Mouse (Mus musculus): ENCODE data around the gene Cldn10.

The Cldn10 gene

DNA sequence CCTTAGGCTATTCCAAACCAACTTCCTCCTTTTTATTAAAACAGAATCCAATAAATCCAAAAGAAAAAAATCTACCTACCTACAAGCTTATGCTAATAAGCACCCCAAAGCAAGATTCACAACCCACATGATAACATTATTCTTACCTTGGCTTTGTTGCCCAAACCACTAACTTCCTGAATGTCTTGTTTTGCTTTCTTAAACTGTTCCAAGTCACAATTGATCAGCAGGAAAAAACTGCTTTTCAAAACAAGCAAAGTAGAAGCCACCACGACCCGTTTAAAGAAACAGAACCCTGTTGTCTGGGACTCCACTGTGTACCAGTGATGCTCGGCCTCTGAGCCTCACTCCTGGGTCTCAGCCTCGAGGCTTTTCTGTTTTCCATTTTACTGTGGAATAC, 77.2 kb downstream of the Cldn10 start:
- DNase-seq (ENCODE audit: low read depth): no peak

DNA sequence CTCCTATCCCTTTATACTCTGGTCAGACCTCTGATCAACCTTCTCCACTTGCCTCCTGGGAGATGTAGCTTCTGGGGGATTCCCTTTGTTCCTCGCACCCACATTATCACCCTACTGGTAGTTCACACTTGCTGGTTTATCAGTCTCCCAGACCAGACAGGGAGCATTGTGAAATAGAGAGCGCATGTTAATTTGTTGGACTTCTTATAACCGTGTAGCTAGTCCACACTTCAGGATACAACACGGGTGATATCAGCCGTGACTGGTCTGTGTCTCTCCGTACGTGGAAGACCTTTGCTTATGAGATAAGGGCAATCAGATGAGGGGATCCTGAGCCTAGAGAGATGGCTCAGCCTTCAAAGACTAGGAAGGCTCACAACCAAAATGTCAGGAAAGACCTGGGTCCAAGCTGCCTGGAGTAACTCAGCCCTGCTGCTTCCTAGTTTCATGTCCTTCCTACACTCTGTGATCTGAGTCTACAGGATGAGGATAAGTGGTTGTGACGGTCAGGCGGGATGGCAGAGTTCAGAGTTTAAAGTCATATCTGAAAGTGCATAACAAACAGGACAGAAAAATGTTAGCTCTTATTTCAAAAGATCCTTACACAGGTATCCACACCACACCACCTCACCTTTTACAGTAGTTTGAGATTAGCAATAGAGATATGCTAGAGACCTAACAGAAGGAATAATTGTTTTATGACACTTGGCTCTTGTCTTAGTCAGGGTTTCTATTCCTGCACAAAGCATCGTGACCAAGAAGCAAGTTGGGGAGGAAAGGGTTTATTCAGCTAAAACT, 78.5 kb downstream of the Cldn10 start:
- no peak for DNase-seq (ENCODE audit: low read depth)

DNA sequence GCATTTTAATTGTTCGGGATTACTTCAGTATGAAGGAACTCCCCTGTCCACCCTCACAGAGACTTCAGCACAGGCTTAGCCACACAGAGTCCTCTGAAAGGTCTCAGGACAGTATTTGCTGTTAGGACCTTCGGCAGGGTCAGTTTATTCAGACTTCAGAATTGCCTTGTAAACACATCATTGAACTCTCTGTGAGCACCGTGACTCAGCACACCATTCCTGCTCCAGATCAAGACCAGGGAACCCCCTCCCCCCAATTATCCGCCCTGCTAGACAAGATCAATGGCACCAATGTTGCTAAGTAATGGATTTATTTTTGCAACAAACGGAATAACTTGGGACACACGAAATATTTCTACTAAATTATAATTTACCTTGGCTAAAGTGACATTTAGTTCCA, 79.7 kb downstream of the Cldn10 start:
- DNase-seq (ENCODE audit: low read depth): no peak

DNA sequence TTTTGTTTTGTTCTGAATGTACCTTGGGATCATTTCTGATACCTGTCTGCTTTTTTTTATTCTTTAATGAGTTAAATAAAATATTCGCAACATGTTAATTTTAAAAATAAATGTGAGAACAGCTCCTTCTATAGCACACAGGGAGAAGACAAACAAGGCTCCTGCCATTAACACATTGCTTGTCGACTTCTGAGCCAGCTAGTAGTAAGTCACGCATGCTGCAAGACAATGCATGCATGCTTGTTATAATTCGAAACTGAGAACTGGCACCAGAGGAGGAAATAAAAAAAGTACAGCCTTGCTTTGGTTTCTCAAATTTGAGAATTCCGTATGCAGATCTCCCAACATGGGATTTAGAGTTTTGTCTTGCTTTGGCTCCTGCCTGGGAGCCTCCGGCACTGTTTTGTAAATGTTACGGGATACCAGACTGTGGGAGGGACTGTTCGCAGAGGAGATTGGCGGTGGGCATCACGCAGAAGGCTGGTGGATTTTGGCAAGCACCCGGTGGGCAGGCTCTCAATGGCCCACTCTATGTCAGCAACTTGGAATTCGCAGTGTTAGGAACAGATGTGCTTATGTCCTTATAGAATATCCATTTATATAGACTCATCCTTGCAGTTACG, 80.5 kb downstream of the Cldn10 start:
- DNase-seq (ENCODE audit: low read depth): no peak

DNA sequence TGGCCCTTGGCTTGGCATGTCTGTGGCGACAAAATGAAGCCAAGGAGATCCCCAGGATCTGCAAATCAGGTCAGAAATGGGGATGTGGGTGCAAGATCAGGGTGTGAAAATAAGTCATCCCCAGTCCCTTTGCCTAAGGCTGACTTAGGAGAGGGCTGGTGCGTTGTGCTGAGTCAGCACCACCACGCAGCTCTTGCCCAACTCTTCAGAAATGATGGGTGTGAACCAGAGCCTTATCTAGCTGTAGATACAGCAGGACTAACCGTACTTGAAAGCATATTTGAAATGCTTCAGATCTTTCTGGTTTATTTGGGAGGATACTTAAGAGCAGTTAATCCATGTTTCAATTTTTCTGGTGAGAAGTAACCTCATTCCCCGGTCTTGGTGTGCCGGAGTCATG, 82.0 kb downstream of the Cldn10 start:
- no peak for DNase-seq (ENCODE audit: low read depth)

DNA sequence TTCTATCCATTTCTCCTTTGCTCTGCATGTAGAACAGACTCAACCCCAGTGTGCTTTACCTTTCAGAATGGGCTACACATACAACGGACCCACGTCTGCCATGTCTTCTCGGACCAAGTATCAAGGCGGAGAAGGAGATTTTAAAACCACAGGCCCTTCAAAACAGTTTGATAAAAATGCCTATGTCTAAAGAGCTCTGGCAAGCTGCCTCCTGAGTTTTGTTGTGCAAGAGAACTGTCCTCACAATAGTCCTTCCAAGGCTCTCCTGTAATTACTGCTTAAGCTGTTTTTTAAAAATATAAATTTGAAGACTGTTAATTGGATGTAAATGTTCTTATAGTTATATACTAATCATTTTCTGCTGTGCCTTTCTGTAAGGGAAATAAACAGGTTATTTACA, 86.4 kb downstream of the Cldn10 start:
- DNase-seq (ENCODE audit: low read depth): no peak

DNA sequence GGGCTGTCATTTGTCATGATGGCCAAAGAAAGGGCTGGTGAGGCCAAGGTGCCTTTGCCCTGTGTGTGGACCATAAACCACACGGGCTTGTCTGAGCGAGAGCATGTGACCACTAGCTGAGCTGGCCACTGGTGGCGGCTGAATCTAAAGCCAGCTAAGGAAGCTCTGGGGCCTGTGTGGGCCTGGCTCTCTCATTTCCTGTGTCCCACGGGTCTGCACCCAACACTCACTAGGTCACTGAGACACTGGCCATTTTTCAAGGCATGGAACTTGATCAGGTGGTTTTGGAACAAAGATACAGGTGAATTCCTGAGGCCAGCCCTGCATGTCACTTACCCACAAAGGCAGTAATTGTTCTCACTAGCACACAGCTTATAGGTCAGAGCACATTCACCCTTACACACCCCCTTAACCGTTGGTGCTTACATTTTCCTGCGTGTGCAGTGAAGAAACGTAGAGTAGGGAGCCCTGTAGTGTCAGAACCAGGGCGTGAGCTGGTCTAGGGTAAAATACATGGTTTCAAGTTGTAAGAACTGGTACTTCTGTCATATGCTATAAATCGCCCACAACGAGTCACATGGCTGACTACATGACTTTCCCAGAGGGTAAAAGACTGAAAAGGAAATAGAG, 87.2 kb downstream of the Cldn10 start:
- no peak for DNase-seq (ENCODE audit: low read depth)

DNA sequence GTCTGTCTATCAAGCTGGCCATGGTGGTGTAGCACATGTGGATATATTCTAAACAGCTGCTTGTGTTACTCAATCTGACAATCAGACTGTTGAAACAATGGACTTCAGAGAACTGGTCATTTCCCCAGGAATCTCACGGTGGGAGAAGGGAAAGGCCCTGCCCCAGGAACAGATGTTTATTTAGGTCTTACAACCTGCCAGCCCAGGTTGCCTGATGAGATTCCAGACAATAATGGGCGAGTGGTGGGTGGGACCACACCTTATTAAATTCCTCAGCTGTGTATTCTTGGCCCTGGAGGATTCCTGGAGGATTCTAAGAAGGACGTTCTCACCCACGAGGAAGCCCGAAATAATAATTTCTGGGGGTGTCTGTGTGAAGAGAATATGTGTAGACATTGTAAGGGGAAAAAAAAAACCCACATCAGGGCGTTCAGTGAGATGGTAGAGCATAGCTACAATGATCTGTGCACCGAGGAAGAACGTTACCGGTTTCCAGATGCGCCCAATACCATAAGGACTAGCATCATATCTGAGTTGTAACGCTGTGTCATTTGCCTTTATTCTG, 90.7 kb downstream of the Cldn10 start:
- no peak for DNase-seq (ENCODE audit: low read depth)

DNA sequence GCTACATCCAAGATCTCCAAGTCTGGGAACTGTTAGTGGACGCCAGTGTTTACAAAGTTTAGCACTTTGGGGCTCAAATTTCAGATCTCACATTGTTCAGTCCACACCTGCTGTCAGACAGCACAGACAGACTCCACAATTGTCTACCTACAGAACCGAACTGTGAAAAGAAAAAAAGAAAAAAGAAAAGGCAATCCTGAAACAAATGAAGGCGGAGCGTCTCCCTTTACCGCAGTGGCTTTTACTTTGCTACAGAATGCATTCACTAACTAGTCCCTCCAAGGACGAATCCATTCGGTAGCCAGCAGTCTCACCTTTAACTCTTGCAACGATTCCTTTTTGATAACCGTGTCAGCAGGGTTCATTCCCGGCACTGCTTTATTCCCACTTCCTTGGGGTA, 93.0 kb downstream of the Cldn10 start:
- no peak for DNase-seq (ENCODE audit: low read depth)

DNA sequence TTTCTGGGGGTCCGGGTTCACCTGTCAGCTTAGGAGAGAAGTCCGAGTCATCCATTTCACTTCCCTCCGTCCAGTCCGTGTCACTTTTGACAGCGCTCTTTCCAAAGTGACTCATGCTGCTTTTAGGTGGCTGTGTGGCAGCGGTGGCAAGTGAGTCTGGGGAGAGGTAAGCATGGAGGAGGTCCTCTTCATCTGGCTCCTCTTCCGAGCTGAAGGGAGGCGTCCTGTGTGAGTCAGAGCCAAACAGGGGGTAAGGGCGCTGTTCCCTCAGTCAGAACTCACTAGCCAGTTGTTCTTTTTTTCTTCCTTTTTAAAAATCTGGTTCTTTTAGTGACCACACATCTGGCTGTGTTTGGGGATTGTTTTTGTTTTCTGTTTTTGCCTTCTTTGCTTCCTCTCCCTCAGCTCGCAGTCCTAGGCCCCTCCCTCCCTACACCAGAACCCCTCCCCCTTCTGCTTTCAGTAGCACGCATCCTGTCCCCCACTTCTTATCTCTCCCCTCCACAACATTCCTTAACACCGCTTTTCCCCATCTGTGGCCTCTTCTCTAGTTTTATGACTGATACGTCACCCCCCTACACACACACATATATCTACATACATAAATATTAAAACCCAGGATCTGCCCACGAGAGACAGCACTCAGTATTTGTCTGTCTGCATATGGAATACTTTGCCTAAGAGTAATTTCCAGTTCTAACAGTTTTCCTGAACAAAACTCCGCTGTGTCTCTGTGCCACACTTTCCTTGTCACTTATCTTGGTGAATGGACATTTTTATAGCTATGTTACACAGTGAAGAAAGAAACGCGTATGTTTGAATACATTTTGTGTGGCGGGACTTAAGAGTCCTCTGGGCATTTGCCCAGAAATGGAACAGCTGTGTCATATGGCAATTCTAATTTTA, 95.9 kb downstream of the Cldn10 start:
- no peak for DNase-seq (ENCODE audit: low read depth)

DNA sequence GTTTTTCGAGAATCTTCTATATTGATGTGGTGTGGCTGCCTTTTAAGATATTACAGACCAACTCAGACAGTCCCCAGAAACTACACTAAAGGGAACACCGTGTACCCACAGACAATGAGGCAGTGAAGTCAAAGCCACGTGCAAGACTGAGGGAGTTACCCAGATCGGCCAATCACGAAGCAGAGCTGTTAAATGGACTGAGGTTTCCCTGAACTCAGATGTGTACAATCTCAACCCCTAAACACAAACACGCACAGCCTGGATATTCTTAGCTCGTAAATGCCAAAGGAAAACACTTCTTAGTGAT, 96.5 kb downstream of the Cldn10 start:
- DNase-seq (ENCODE audit: low read depth): no peak

DNA sequence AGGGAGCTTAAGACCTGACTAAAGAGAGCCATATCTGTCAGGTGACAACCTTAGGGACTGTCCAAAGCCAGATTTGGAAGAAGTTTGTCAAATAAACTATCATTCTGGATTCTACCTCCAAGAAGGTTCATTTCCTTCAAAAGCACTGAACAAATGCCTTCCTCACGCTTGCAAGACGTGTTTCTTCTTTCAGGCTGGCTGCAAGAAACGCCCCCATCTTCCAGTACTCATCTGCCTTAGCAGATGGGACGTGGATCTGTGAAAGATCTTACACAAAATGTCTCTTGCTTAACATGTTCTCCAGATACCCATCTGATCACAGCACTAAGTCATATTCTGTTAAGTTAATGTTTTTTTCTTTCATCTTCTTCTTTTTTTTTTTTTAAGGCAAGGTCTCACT, 102.4 kb downstream of the Cldn10 start:
- no peak for DNase-seq (ENCODE audit: low read depth)

DNA sequence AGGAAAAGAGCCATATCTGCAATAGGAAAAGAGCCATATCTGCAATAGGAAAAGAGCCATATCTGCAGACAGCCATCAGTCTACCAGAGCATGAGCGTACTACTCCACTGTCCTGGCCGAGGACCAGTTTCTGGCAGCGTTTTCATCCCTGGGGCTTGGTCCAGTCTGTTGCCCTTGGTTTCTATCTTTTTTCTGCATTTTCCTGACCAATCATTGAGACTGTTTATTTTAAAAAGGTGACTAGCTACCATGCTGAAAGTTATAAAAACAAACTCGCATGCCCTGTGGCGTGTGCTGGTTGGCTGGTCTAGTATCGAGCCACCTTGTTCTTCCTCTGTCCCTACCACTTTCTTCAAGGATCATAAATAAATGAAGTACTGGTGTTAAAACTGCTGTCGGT, 107.5 kb downstream of the Cldn10 start:
- DNase-seq (ENCODE audit: low read depth): no peak

DNA sequence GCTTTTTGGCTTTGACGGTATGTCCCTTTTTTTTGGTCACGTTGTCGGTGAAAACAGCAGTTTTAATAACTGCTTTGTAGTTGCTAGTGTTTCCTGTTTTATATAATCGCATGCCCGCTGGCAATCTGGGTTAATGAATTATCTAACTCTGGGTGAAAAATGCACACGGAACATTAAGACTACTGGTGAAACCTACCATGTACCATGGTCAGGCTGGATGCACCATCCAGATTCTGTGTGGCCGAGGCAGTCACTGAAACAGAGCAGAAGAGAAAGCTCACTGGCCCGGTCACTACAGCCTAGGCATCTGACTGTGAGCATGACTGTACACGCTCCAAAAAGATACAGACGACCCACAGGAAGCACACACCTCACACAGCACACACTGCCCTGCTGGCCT, 107.9 kb downstream of the Cldn10 start:
- no peak for DNase-seq (ENCODE audit: low read depth)

DNA sequence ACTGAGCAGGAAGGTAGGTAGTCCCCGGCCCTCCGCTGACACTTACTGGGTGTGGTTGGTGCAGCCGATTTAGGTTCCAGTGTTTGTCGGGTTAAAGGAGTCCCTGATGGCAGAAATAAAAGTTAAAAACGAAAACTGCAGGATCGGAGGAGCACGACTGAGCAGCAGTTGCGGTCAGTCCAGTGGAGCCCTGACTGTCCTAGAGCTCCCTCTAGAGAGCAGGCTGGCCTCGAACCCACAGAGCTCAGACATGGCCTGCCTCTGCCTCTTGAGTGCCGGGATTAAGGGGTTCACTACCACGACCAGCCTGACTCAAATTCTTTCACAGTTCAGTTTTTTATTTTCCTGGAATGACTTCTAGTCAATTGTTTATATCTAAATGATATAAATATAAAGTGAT, 112.2 kb downstream of the Cldn10 start:
- no peak for DNase-seq (ENCODE audit: low read depth)

DNA sequence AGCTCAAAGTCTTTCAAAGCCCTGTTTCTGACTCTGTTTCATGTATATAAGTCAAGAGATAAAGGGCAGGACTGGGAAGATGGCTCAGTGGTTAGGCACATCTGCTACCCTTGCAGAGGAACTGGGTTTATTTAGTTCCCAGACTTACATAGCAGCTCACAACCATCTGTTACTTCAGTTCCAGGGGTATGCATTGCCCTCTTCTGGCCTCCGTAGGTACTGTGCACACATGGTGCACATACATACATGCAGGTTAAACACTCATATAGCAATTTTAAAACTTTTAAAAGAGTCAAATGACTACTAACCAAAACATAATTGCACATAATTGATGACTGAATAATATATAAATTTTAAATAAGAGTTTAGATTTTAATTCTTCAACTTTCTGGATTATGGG, 113.2 kb downstream of the Cldn10 start:
- DNase-seq (ENCODE audit: low read depth): no peak

DNA sequence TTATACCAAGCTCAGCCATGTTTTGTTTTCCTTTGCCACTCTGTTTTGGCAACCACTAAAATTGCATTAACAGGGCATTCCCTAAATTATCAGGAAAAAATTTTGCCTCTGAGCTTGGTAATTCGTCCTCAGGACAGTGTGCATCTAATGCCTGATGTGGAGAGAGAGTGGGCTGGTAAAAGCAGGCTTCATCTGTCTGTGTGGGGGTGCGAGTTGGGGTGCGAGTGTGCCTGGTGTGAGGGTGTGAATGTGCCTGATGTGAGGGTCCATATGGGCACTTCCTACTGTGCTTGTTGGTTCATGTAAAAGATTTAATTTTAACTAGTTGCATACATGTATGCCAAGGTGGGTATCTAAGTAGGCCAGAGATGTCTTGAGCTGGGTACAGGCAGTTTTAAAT, 115.7 kb downstream of the Cldn10 start:
- no peak for DNase-seq (ENCODE audit: low read depth)

DNA sequence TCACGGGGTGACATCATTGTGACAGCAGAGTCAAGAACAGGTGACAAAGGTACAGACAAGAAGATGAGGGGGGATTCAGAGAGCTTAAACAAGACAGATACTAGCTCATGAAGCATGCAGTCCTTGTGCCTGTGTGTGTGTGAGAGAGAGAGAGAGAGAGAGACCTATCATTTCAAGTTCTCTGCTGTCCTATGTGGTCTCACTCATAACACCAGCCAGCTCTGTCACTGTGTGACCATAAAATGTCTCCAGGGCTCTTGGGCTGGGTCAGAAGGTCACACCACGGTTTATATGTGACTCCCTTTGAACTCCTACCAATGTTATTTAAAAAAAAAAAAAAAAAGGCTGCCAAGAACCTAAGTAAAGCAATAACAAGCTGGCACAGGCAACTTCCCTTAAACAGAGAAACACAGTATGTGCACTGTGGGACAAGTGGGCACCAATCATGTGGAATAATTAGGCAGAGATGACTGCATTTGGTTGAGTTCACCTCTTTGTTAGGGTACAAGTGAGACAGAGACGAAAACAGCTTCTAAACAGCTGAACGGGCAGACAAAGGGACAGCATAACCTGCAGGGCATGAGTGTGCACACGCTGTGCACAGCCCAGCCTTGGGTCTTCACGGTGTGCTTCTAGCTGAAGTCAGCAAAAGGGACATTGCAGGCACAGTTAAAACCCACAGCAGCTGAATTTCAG, 116.3 kb downstream of the Cldn10 start:
- DNase-seq (ENCODE audit: low read depth): no peak

DNA sequence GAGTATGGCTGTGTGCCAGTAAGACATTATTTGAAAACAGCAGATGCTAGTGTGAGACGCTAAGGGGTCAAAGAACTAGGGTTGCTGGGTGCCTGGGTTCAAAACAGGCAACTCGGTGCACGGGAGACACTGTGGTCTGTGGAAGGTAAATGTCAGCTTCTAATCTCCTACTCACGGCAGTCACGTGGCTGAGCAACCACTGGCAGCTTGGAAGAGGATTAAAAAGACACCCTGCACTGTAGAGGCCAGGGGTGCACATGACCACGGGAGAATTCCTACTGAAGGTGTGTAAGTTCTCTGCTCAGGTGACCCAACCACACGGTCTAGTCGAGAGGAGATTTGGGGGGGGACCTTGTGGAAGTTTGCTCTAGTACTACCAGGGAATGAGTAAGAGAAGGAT, 119.9 kb downstream of the Cldn10 start:
- no peak for DNase-seq (ENCODE audit: low read depth)

DNA sequence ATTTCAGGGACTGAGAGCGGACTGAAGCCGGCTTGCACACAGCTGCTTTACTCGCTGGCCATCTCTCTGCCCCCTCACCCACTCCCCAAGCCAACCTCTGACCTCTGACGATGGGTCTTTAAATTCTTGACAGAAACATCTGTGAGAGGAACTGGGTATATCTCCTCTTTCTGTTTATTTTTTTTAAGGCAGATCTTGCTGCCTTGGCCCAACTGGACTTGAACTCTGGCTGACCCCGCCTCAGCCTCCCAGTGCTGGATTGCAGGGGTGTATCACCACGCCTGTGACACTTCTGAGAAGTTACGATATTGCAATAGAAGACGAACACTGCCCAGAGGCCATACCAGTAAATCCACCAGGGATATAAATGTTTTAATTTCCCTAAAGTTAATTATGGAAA, 122.2 kb downstream of the Cldn10 start:
- no peak for DNase-seq (ENCODE audit: low read depth)

DNA sequence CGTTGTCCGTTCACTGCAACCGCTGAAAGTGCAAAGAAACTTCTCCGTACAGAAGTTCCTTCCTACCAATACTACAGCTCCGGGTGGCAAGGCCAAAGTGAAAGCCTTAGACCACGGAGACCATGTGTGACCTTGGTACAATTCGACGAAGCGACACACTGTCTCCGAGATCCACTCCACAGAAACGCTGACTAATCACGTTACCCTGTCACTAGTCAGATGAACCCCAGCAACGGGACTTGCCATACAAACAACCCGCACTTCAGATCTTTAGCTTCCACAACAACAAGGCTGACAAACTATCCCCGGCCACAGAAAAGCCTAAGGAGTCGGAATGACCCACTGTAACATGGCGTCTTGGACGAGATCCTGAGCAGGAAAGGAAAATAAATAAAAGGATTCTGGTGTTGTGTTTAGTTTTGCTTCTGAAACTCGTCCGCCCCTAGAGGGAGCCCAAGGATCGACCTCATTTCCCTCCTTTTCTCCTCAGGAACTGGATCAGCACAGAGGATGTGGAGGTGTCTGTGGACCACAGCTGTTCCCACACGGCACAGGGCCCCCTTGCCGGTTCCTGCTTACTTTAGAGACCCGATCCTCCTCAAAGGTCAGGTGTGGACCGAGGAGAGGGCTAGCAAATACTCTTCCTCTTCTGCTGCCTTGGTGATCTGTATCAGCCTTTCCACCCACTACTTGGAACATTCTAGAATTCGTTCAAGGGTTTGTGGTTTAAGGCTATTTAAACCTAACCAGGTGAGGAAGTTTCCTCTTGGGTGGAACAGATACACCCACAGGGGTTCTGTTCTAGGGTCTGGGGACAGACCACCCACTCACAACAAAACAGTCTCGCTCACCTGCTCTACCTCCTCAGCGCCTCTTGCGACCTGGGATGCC, 122.9 kb downstream of the Cldn10 start:
- DNase-seq (ENCODE audit: low read depth): peak; percentile 56

All from c-Kit-positive CD71-negative TER-119-negative erythroid progenitor cells, embryonic 14.5 days (primary cell).